Mouse (Mus musculus): ENCODE data around the gene Ccdc116. TPM values are rescaled to one million over a fixed set of nuclear protein-coding genes. Genes with fewer than 3 reads are reported as not detected.

The Ccdc116 gene
- polyA plus RNA-seq (2012; fragmentation: generic; extraction: Trizol) = under 1 TPM; 0.02 to 0.24 TPM

DNA sequence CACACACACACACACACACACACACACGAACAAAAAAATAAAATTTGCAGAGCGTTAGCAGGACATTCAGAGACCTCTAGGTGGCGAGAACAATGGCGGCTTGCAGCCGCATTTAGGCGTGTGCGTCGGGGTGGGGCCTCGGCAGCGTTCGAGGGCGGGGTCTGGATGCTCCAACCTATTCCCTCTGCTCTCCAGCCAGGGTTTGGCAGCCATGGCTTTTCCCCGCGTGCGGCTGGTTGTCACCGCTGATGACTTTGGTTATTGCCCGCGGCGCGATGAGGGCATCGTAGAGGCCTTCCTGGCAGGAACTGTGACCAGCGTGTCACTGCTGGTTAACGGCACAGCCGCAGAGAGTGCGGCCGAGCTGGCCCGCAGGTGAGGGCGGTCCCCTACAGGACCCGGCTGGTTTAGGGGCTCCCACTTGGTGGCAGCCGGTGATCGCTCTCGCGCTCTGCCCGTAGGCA, at the start of gene Ccdc116:
Gene Ccdc116 (minus strand): TSS at position 458 of the 464 bp plus-strand sequence.

GRCm38 (mm10) chr16:17144339-17144738, 2.7 kb downstream of the Ccdc116 start, which contains the start of gene Ydjc:
Ydjc (plus strand) TSS chr16:17144621.

GRCm38 (mm10) chr16:17132089-17132905, 14.7 kb downstream of the Ccdc116 start, which contains the start of gene Sdf2l1:
Sdf2l1 (minus strand) TSS chr16:17132383.

DNA sequence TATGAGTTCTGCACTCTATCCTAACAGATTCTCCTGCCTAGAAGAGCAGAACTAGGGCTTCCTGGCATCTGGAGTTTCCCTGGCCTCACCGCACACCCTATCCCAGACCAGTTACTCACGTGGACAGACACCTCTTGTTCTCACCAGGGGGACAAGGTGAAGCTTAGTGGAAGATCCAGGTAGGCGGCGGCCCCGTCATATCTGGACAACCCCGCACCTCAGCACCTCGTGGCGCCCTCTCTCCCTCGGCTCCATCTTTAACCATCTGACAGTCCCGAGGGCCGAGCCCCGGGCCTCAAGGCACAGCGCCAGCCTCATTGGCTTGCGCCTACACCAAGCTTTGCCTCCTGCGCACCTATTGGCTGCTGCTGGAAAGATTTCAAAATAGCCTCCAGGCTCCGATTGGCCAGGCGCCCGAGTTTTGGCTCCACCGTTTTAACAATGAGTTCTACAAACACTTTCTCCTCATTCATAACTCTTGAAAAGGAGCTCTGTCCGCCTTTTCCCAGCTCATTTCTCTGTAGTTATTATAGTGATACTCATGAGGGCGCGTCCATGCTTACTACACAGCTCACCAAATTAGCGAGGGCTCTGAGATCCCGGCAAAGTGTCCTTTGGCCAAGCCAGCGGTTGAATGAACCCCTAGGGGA, 22.0 kb downstream of the Ccdc116 start, which contains the start of gene 2610318N02Rik:
Gene 2610318N02Rik (minus strand): TSS at position 297 of the 650 bp plus-strand sequence.

DNA sequence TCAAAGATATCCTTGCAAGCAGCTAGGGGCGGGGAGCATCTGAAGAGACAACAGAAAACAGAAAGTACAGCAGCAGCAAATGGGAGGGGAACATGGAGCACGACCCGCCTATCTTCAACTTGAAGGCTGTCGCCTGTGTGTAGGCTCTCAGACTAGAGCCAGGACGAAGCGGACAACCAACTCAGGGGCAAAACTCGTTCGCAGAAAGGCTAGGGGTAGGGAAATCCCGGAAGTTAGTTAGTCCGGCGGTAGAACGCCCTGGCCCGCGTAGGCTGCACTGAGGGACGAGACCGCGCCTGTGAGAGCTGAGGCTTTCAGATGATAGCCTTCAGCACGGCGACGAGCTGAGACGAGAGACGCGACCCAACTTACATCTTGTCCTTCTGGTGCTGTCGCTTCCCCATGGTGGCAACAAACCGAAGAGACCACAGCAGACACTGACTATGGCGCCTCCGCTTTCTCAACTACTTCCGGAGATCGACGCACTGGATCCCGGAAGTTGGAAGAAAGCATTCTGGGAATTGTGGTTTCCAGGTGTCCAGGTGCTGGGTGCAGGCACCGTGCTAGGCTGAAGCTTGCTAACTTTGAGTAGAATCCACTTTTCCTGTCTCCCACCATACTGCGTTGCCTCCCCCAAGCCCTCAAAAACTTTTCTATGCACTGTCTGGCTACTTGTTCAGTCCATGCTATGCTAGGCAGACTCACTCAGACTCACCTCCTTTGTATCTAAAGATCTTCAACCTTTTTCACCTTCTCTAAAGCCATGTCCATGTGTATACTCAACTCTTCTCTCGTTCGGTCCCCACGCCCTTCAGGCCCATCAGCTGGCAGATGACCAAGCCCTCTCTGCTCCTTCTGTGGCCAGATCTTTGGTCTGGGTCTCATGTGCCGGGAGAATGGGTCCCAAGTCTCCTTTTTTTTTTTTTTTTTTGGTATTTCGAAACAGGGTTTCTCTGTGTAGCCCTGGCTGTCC, 36.0 kb downstream of the Ccdc116 start, which contains the start of gene Ppil2:
Gene Ppil2 (minus strand): TSS at position 487 of the 973 bp plus-strand sequence.

Other genes with a start within 250 kb of the Ccdc116 start
- gene Mapk1, start 163.8 kb downstream of the Ccdc116 start, polyA plus RNA-seq (2012; fragmentation: generic; extraction: Trizol) = 10 to 100 TPM in 1 of 2 experiments, 1 to 10 TPM in 1; 7.6 to 55.8 TPM
- 1 to 10 TPM in 1 of 2 experiments, under 1 TPM in 1; 0.53 to 9.9 TPM for gene Ypel1, start 77.5 kb downstream of the Ccdc116 start, polyA plus RNA-seq (2012; fragmentation: generic; extraction: Trizol)
- gene Ppil2, start 36.0 kb downstream of the Ccdc116 start, polyA plus RNA-seq (2012; fragmentation: generic; extraction: Trizol) = 10 to 100 TPM; 32.0 to 74.9 TPM
- gene 2610318N02Rik, start 22.1 kb downstream of the Ccdc116 start, polyA plus RNA-seq (2012; fragmentation: generic; extraction: Trizol) = 1 to 10 TPM in 1 of 2 experiments, not detected in 1; 1.4 TPM
- 10 to 100 TPM; 28.1 to 40.3 TPM for gene Sdf2l1, start 14.8 kb downstream of the Ccdc116 start, polyA plus RNA-seq (2012; fragmentation: generic; extraction: Trizol)
- gene Ydjc, start 2.6 kb downstream of the Ccdc116 start, polyA plus RNA-seq (2012; fragmentation: generic; extraction: Trizol) = 1 to 10 TPM; 3.3 to 10.0 TPM
- gene Ube2l3, start 55.4 kb upstream of the Ccdc116 start, polyA plus RNA-seq (2012; fragmentation: generic; extraction: Trizol) = 100 to 1,000 TPM in 1 of 2 experiments, 10 to 100 TPM in 1; 62.2 to 108 TPM
- under 1 TPM; 0.01 to 0.05 TPM for gene Rimbp3, start 61.4 kb upstream of the Ccdc116 start, polyA plus RNA-seq (2012; fragmentation: generic; extraction: Trizol)
- gene Hic2, start 86.3 kb upstream of the Ccdc116 start, polyA plus RNA-seq (2012; fragmentation: generic; extraction: Trizol) = 1 to 10 TPM in 1 of 2 experiments, under 1 TPM in 1; 0.53 to 2.5 TPM
- gene Tmem191c, start 128.8 kb upstream of the Ccdc116 start, polyA plus RNA-seq (2012; fragmentation: generic; extraction: Trizol) = 1 to 10 TPM in 1 of 2 experiments, under 1 TPM in 1; 0.55 to 6.1 TPM
- under 1 TPM in 1 of 2 experiments, not detected in 1; 0.07 TPM for gene Serpind1, start 184.1 kb upstream of the Ccdc116 start, polyA plus RNA-seq (2012; fragmentation: generic; extraction: Trizol)

Data from C3H10T1/2 (cell line).